Mouse (Mus musculus): ENCODE data around the gene Olfr1094.

Olfr1094 gene

DNA sequence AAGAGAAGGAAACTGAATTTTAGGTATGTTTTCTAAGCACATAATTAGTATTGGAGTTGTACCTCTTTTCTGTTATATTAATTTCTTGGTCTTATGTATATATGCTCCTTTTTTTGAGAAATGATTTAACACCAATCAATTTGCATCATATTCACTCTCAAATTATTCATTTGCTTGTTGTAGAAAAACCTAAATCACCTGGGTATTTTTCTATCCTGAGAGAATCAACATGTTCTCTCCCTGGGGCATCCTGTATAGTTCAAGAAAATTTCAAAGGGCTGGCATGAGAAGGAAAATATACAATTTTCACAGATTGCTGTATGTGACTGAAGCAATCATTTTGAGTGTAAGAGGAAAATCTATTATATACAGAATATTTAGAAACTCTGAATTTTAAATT is at the start of gene Olfr1094:
Gene Olfr1094, plus strand, starts transcription at position 301 of the 400 bp plus-strand sequence.
- DNase-seq (ENCODE audit: low spot score), result no peak

DNA sequence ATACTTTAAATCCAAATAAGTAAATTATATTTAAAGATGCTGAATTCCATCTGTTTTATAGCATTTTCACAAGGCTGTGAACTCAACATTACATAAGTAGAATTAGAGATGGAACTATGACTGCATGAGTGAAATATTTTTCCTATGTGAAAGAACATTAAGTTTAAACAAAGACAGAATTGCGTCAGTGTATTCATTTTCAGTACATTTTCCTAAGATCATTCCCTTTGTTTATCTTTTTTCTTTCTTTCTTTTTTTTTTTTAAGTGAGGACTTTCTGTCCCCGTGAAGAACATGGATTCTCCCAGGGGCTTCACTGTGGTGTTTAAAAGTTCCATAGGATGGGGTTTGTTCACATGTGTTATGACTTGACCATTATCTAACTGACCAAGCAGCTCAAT is 42.3 kb upstream of the Olfr1094 start, which contains the start of gene Olfr1093:
Gene Olfr1093, plus strand, starts transcription at position 301 of the 400 bp plus-strand sequence.
- no peak for DNase-seq (ENCODE audit: low spot score)

DNA sequence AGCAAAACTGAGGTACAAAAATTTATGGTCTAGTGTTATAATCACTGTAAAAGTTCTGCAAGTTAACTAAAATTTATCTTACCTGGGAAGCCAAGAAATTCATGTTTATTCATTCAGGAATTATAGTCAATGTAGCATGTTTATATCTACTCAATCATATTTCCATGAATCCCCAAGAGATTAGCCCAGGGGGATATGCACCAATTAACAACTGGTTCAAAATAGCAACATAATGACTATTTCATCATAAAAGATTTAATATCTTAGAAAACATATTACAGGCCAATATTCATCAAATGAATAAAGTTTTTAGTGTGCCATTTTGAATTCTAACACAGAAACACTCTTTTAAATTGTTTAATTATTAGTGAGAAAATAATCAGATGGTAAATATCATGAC is 14.5 kb upstream of the Olfr1094 start, which contains the start of gene Olfr141:
Gene Olfr141, minus strand, starts transcription at position 101 of the 400 bp plus-strand sequence.
- DNase-seq (ENCODE audit: low spot score), result no peak

DNA sequence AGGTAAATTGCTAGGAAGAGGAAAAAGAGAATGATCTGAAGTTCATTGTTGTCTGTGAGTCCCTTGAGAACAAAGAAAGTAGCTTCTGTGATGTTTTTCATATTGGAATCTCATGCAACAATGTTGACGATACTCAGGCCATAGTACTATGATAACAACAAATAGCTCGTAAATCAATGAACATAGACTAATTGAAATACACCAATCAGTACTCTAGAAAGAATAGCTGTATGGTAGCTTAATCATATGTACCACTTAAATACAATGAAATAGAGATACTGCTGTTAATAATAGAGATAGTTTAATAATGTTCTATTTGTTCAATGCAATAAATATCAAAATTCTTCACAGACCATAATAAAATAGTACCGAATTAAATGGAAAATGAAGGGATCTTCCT is 27.1 kb downstream of the Olfr1094 start, which contains the start of gene Olfr1095:
Gene Olfr1095, minus strand, starts transcription at position 101 of the 400 bp plus-strand sequence.
- DNase-seq (ENCODE audit: low spot score), result no peak

DNA sequence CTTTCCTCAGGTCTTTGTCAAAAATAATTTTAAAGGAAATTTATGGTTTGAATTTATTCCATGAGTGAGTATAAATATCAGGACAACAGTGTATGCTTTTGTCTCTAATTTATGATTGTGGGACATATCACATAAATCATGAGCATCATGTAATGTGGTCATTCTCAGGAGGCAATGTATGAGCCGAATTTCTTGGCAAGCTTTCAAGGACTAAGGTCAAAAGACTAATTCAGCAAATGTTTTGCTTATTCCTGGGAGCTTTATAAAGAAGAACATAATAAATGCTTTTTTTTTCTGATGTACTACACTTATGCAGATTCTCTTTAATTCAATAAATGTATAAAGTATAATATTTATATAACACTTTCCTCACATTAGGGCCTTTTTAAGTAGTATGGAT is 50.2 kb downstream of the Olfr1094 start, which contains the start of gene Gm13723:
Gene Gm13723, minus strand, starts transcription at position 101 of the 400 bp plus-strand sequence.
- DNase-seq (ENCODE audit: low spot score), result no peak
